Mouse (Mus musculus): ENCODE measurements at regions not wholly inside any gene's neighbourhood (a gene's known extent, or its start where the extent isn't known, plus 50 kb on each side); places are given as distances from the start of the nearest gene placed in this dataset.

DNA sequence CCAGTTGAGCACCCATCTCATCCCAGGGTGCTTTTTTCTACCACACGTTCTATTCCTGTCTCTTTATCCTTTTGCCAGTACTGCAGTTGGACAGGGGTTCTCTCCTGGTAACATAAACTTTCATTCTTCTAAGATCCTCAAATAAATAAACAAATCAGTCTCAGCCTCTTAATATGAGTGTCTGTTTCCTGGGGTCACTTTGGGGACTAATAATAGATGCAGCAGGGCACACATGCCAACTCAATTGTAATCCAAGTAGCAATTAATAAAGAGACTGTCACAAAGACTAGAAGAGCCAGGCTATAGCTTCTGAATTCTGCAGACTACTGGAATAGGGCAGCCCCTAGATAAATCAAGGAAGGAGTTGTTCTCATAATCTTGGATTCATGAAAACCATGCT lies 108.9 kb downstream of the Uchl5 start:
- TF ChIP-seq CTCF (IDR thresholded peaks at IDR 0.05; ENCODE audit: low read depth) = no peak
- TF ChIP-seq EP300 (IDR thresholded peaks at IDR 0.05; ENCODE audit: low read depth) = no peak

Measured in liver, embryonic 14.5 days (tissue).